Comparison of ENCODE assay signal across 29 mouse cellular contexts in the genomic region with DNA sequence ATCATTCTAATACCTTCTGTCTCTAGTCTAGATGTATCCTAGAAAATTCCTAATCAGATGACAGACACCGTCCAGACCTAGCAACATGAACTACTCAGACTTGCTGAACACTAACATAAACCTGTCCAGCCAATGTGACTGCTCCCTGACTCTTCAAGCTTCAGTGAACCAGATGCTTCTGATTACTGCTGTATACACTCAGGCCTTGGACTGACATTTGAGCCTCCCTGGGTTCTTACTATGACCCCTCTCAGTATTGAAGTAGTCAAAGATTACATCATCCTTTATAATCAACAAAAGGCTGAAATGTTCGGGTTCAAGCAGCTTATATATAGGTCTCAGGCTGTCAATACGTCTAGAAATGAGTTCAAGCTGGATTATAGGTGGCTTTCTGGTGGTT. TPM values are rescaled to one million over a fixed set of nuclear protein-coding genes. Genes with fewer than 3 reads are reported as not detected.
DNase-seq lines count a peak whose midpoint lies in the region; ATAC-seq lines count a peak whose summit lies in the region.
"Had no signal": no experiment of that assay in that cellular context is flagged by ENCODE, and none has a peak within 500 bp of the region (broad histone marks: within the 10 kb centered on the region; RNA-seq: fewer than 3 reads in every experiment).

No protein-coding gene starts in this region.

- no peaks in the 10 kb centered on the region for H3K36me3 ChIP-seq in kidney, embryonic 15.5 days
- no peaks in the 10 kb centered on the region for H3K36me3 ChIP-seq in embryonic facial prominence, embryonic 10.5 days (replicated peaks)
- H3K36me3 ChIP-seq in neural tube, embryonic 15.5 days, result no peaks in the 10 kb centered on the region
- H3K36me3 ChIP-seq: embryonic facial prominence, embryonic 12.5 days; embryonic facial prominence, embryonic 15.5 days; heart, embryonic 10.5 days; heart, embryonic 13.5 days; hindbrain, embryonic 13.5 days had no signal

- no peak for DNase-seq in kidney, adult 8-10 months
- peak; percentile 49 for DNase-seq in embryo, embryonic 10 days (ENCODE audit: low spot score)
- peak; percentile 56 for DNase-seq in embryo, embryonic 10.5 days (ENCODE audit: low spot score)
- DNase-seq in embryonic facial prominence, embryonic 10.5 days (ENCODE audit: low spot score), result peak; percentile 24
- DNase-seq in left cerebral cortex, adult 11 months (ENCODE audit: low spot score), result no peak
- DNase-seq in gastrocnemius, adult 18-20 months (ENCODE audit: low spot score), result no peak
- DNase-seq: adrenal gland, adult 2 months; adrenal gland, postnatal 14 days; cerebellum, adult 11 months; cerebellum, adult 2 months; cerebellum, adult 9-11 months; cerebellum, postnatal 25 days; forebrain, postnatal 0 days; gastrocnemius, postnatal 10 days; gastrocnemius, postnatal 36 days; heart, adult 2 months; heart, postnatal 14 days; heart, postnatal 4 days had no signal

- H3K4me1 ChIP-seq in kidney, embryonic 15.5 days, result 0 out of 2 replicates have a peak, but pooled peaks cover 5% of the 10 kb centered on the region
- peaks cover 12% of the 10 kb centered on the region for H3K4me1 ChIP-seq in embryonic facial prominence, embryonic 10.5 days
- no peaks in the 10 kb centered on the region; the same call in 1 of the 2 replicates for H3K4me1 ChIP-seq in neural tube, embryonic 15.5 days
- H3K4me1 ChIP-seq: embryonic facial prominence, embryonic 12.5 days; embryonic facial prominence, embryonic 15.5 days; heart, embryonic 13.5 days; hindbrain, embryonic 13.5 days had no signal

- H3K9ac ChIP-seq in kidney, embryonic 15.5 days, result no peak overlapping the region
- H3K9ac ChIP-seq in neural tube, embryonic 15.5 days (replicated peaks), result no peak overlapping the region
- H3K9ac ChIP-seq: embryonic facial prominence, embryonic 12.5 days; embryonic facial prominence, embryonic 15.5 days; forebrain, postnatal 0 days; heart, embryonic 13.5 days; hindbrain, embryonic 13.5 days had no signal

- no peaks in the 10 kb centered on the region for H3K9me3 ChIP-seq in kidney, embryonic 15.5 days (replicated peaks)
- H3K9me3 ChIP-seq in embryonic facial prominence, embryonic 10.5 days, result 0 out of 2 replicates have a peak, but pooled peaks cover 5% of the 10 kb centered on the region
- H3K9me3 ChIP-seq in neural tube, embryonic 15.5 days (replicated peaks), result no peaks in the 10 kb centered on the region
- H3K9me3 ChIP-seq: embryonic facial prominence, embryonic 12.5 days; embryonic facial prominence, embryonic 15.5 days; heart, embryonic 10.5 days; heart, embryonic 13.5 days; hindbrain, embryonic 13.5 days had no signal

- 35% methylated on average over 3 of the region's 3 CpGs for WGBS in kidney, embryonic 15.5 days
- 38% methylated on average over 3 of the region's 3 CpGs for WGBS in embryonic facial prominence, embryonic 10.5 days
- 53% methylated on average over 3 of the region's 3 CpGs for WGBS in neural tube, embryonic 15.5 days

- H3K27me3 ChIP-seq in kidney, embryonic 15.5 days, result peaks cover 30% of the 10 kb centered on the region
- peaks cover 49% of the 10 kb centered on the region for H3K27me3 ChIP-seq in embryonic facial prominence, embryonic 10.5 days (replicated peaks; ENCODE audit: low read depth, poor library complexity, severe bottlenecking)
- H3K27me3 ChIP-seq in neural tube, embryonic 15.5 days (replicated peaks), result peaks cover 8% of the 10 kb centered on the region; the same call in 1 of the 2 replicates
- H3K27me3 ChIP-seq: embryonic facial prominence, embryonic 15.5 days had no signal

- no peak overlapping the region for H3K4me2 ChIP-seq in kidney, embryonic 15.5 days
- H3K4me2 ChIP-seq in neural tube, embryonic 15.5 days, result no peak overlapping the region
- H3K4me2 ChIP-seq: embryonic facial prominence, embryonic 12.5 days; embryonic facial prominence, embryonic 15.5 days; heart, embryonic 13.5 days; hindbrain, embryonic 13.5 days had no signal

- peak; percentile 76 for ATAC-seq in kidney, embryonic 15.5 days (replicated peaks; ENCODE audit: low FRiP score)
- ATAC-seq in neural tube, embryonic 15.5 days (ENCODE audit: low FRiP score), result no peak
- ATAC-seq: CD4-positive, CD25-positive, alpha-beta regulatory T cell, adult 4 months; forebrain, embryonic 14.5 days; forebrain, postnatal 0 days; hindbrain, embryonic 16.5 days had no signal

- no peak overlapping the region for H3K4me3 ChIP-seq in kidney, embryonic 15.5 days (replicated peaks)
- no peak overlapping the region for H3K4me3 ChIP-seq in embryonic facial prominence, embryonic 10.5 days
- no peak overlapping the region for H3K4me3 ChIP-seq in neural tube, embryonic 15.5 days (replicated peaks)
- H3K4me3 ChIP-seq: embryonic facial prominence, embryonic 12.5 days; embryonic facial prominence, embryonic 15.5 days; heart, adult 2 months; heart, embryonic 10.5 days; heart, embryonic 13.5 days; hindbrain, embryonic 13.5 days had no signal

- no peak overlapping the region for H3K27ac ChIP-seq in kidney, embryonic 15.5 days
- H3K27ac ChIP-seq in embryonic facial prominence, embryonic 10.5 days (replicated peaks), result no peak overlapping the region
- H3K27ac ChIP-seq in neural tube, embryonic 15.5 days (replicated peaks), result no peak overlapping the region
- H3K27ac ChIP-seq: embryonic facial prominence, embryonic 12.5 days; embryonic facial prominence, embryonic 15.5 days; heart, adult 2 months; heart, embryonic 10.5 days; heart, embryonic 13.5 days; hindbrain, embryonic 13.5 days had no signal

RNA-seq across cellular contexts. Expression of a gene that starts 32.4 kb away (rescaled TPM):
- 8.6 and 9.1 TPM in 2 replicates for polyA plus RNA-seq in kidney, embryonic 15.5 days (2015; fragmentation: Nextera tagmentation; extraction: Ambion mirVana)
- polyA plus RNA-seq in embryonic facial prominence, embryonic 10.5 days (2016; fragmentation: Nextera tagmentation; extraction: Ambion mirVana), result 7.1 and 9.3 TPM in 2 replicates
- polyA plus RNA-seq in neural tube, embryonic 15.5 days (2015; fragmentation: Nextera tagmentation; extraction: Ambion mirVana), result 3.3 and 3.7 TPM in 2 replicates
- total RNA-seq in gastrocnemius, adult 18-20 months (2021), result under 1 TPM; 0.11 to 0.52 TPM
- total RNA-seq: MEL had no signal

Comparison
In these comparisons a context has a peak if more than half of its experiments do, and no peak if none do; other contexts are left out.
1. DNase-seq: peak in embryo, embryonic 10 days (single experiment), embryo, embryonic 10.5 days (single experiment) and embryonic facial prominence, embryonic 10.5 days (single experiment); none in kidney, adult 8-10 months (0 of 2), left cerebral cortex, adult 11 months (single experiment) and gastrocnemius, adult 18-20 months (single experiment).